Mouse (Mus musculus): ENCODE measurements around the gene Gstz1. TPM values are rescaled to one million over a fixed set of nuclear protein-coding genes. Genes with fewer than 3 reads are reported as not detected.

Gstz1 gene
- polyA plus RNA-seq (2014; fragmentation: Nextera tagmentation; extraction: Ambion mirVana), result 39.3 and 42.7 TPM in 2 replicates

- Histone ChIP-seq H3K4me2 (ENCODE audit: low read length) (peak within 1 kb of the TSS; percentile 67), H3K36me3 (ENCODE audit: control insufficient read depth, insufficient read depth, low read length) (no peaks in the 10 kb centered on the region), H3K4me3 (ENCODE audit: control insufficient read depth in 1 of 2, insufficient read depth in 1 of 2, low read depth in 1 of 2, low read length in 2 of 2) (peak within 1 kb of the TSS; percentile 64 to 97), H3K4me1 (ENCODE audit: control insufficient read depth in 2 of 2, insufficient read depth in 2 of 2, low read length in 2 of 2) (peaks cover 0 to 10% of the 10 kb centered on the region in 2 experiments; a peak in 3 of 4 replicates), H3K9me3 (ENCODE audit: control insufficient read depth, low read length) (peaks cover 7% of the 10 kb centered on the region; the same call in 1 of the 2 replicates), H3K27me3 (ENCODE audit: control insufficient read depth, insufficient read depth, low read length) (no peaks in the 10 kb centered on the region), H3K9ac (ENCODE audit: low read length) (peak within 1 kb of the TSS; percentile 86), H3K27ac (replicated peaks in 1 of 2; ENCODE audit: control insufficient read depth in 1 of 2, insufficient read depth in 1 of 2, low read depth in 2 of 2, low read length in 2 of 2) (peak within 1 kb of the TSS; percentile 88 to 95)
- WGBS, result under 1% methylated on average over 27 of the region's 27 CpGs
- ATAC-seq (ENCODE audit: insufficient number of reproducible peaks, insufficient read depth, low FRiP score, low read depth), result peak; percentile 74
Measured at GRCm38 (mm10) chr12:87146966-87147365, at the start of gene Gstz1. Gene Gstz1, plus strand, starts transcription at chr12:87147165.

- Histone ChIP-seq H3K4me2 (ENCODE audit: low read length) (no peak overlapping the region), H3K27me3 (ENCODE audit: control insufficient read depth, insufficient read depth, low read length) (peaks cover 34% of the 10 kb centered on the region), H3K9ac (ENCODE audit: low read length) (no peak overlapping the region), H3K27ac (replicated peaks in 1 of 2; ENCODE audit: control insufficient read depth in 1 of 2, insufficient read depth in 1 of 2, low read depth in 2 of 2, low read length in 2 of 2) (no peak overlapping the region), H3K4me3 (ENCODE audit: control insufficient read depth in 1 of 2, insufficient read depth in 1 of 2, low read depth in 1 of 2, low read length in 2 of 2) (no peak overlapping the region), H3K4me1 (ENCODE audit: control insufficient read depth in 2 of 2, insufficient read depth in 2 of 2, low read length in 2 of 2) (0 out of 4 replicates have a peak, but pooled peaks cover 0 to 5% of the 10 kb centered on the region in 2 experiments), H3K36me3 (ENCODE audit: control insufficient read depth, insufficient read depth, low read length) (no peaks in the 10 kb centered on the region), H3K9me3 (ENCODE audit: control insufficient read depth, low read length) (no peaks in the 10 kb centered on the region)
- WGBS, result 75% methylated on average over 4 of the region's 4 CpGs
- ATAC-seq (ENCODE audit: insufficient number of reproducible peaks, insufficient read depth, low FRiP score, low read depth), result no peak
Measured at GRCm38 (mm10) chr12:87100331-87100730, 46.6 kb upstream of the Gstz1 start.

DNA sequence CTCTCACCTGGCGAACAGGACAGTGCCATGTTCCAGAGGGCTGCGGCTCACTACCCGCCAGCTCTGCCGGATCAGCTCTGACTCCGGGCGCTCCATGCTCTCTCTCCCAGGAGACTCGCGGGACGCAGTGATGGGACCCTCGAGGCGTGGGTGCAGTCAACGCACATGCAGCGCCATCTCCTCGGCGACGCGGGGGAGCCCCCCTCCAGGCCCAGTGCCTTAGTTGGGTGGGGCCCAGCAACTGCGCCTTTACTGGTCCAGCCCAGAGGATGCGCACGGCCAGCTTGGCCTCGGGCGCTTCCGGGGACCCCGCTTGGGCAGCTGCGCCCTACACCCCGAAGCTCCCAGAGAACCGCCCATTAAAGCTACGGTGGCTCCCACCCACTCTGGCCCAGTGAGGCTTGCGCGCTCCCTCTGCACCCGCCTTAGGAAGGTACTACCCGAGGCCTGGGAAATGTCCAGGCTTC, 44.8 kb upstream of the Gstz1 start, which contains the start of gene Ngb:
Ngb (minus strand) TSS at position 375 of the 467 bp plus-strand sequence.
- 4% methylated on average over 32 of the region's 32 CpGs for WGBS
- no peak for ATAC-seq (ENCODE audit: insufficient number of reproducible peaks, insufficient read depth, low FRiP score, low read depth)
- Histone ChIP-seq H3K4me2 (ENCODE audit: low read length) (peak within 1 kb of the TSS; percentile 62), H3K36me3 (ENCODE audit: control insufficient read depth, insufficient read depth, low read length) (no peaks in the 10 kb centered on the region), H3K27ac (replicated peaks in 1 of 2; ENCODE audit: control insufficient read depth in 1 of 2, insufficient read depth in 1 of 2, low read depth in 2 of 2, low read length in 2 of 2) (no peak within 1 kb of the TSS), H3K9ac (ENCODE audit: low read length) (peak within 1 kb of the TSS; percentile 34; the same call in 1 of the 2 replicates), H3K27me3 (ENCODE audit: control insufficient read depth, insufficient read depth, low read length) (peaks cover 34% of the 10 kb centered on the region), H3K4me1 (ENCODE audit: control insufficient read depth in 2 of 2, insufficient read depth in 2 of 2, low read length in 2 of 2) (0 out of 4 replicates have a peak, but pooled peaks cover 0 to 5% of the 10 kb centered on the region in 2 experiments), H3K9me3 (ENCODE audit: control insufficient read depth, low read length) (no peaks in the 10 kb centered on the region), H3K4me3 (ENCODE audit: control insufficient read depth in 1 of 2, insufficient read depth in 1 of 2, low read depth in 1 of 2, low read length in 2 of 2) (peak within 1 kb of the TSS; percentile 23 to 29; a peak in 3 of 4 replicates)

DNA sequence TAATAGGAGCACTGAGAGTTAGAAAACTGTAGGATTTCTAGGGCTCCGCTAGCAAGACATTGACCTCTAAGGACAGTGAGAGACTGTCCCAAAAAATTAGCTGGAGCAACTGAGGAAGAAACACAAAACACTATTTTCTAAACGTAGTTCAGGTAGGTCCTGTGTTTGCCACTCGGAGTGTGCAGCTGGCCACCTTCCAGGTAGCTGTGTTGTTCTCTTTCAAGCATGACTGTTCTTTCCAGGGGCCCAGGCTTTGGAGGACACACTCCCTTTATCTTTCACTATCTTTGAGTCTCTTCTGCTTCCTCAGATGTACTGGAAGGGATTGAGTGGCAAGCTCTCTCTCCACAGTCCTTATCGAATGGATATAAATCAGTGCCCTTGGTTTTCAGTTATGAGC, 43.5 kb upstream of the Gstz1 start:
- WGBS, result 83% methylated on average over 4 of the region's 4 CpGs

GRCm38 (mm10) chr12:87104796-87105195, 42.2 kb upstream of the Gstz1 start:
- H3K9ac ChIP-seq (ENCODE audit: low read length), result no peak overlapping the region
- H3K27me3 ChIP-seq (ENCODE audit: control insufficient read depth, insufficient read depth, low read length), result peaks cover 32% of the 10 kb centered on the region
- H3K4me1 ChIP-seq (ENCODE audit: control insufficient read depth in 2 of 2, insufficient read depth in 2 of 2, low read length in 2 of 2), result 0 out of 4 replicates have a peak, but pooled peaks cover 0 to 5% of the 10 kb centered on the region in 2 experiments
- no peak for ATAC-seq (ENCODE audit: insufficient number of reproducible peaks, insufficient read depth, low FRiP score, low read depth)
- no peak overlapping the region for H3K27ac ChIP-seq (replicated peaks in 1 of 2; ENCODE audit: control insufficient read depth in 1 of 2, insufficient read depth in 1 of 2, low read depth in 2 of 2, low read length in 2 of 2)
- WGBS, result 87% methylated on average over 4 of the region's 4 CpGs
- H3K36me3 ChIP-seq (ENCODE audit: control insufficient read depth, insufficient read depth, low read length), result peaks cover 19% of the 10 kb centered on the region
- no peaks in the 10 kb centered on the region for H3K9me3 ChIP-seq (ENCODE audit: control insufficient read depth, low read length)
- H3K4me2 ChIP-seq (ENCODE audit: low read length), result no peak overlapping the region
- no peak overlapping the region for H3K4me3 ChIP-seq (ENCODE audit: control insufficient read depth in 1 of 2, insufficient read depth in 1 of 2, low read depth in 1 of 2, low read length in 2 of 2)

More for the DNA sequence above, 43.5 kb upstream of the Gstz1 start:
- Histone ChIP-seq H3K4me3 (ENCODE audit: control insufficient read depth in 1 of 2, insufficient read depth in 1 of 2, low read depth in 1 of 2, low read length in 2 of 2) (no peak overlapping the region), H3K9ac (ENCODE audit: low read length) (no peak overlapping the region), H3K27ac (replicated peaks in 1 of 2; ENCODE audit: control insufficient read depth in 1 of 2, insufficient read depth in 1 of 2, low read depth in 2 of 2, low read length in 2 of 2) (no peak overlapping the region), H3K27me3 (ENCODE audit: control insufficient read depth, insufficient read depth, low read length) (peaks cover 34% of the 10 kb centered on the region), H3K4me1 (ENCODE audit: control insufficient read depth in 2 of 2, insufficient read depth in 2 of 2, low read length in 2 of 2) (0 out of 4 replicates have a peak, but pooled peaks cover 0 to 5% of the 10 kb centered on the region in 2 experiments), H3K4me2 (ENCODE audit: low read length) (no peak overlapping the region), H3K9me3 (ENCODE audit: control insufficient read depth, low read length) (no peaks in the 10 kb centered on the region), H3K36me3 (ENCODE audit: control insufficient read depth, insufficient read depth, low read length) (peaks cover 6% of the 10 kb centered on the region)
- no peak for ATAC-seq (ENCODE audit: insufficient number of reproducible peaks, insufficient read depth, low FRiP score, low read depth)

GRCm38 (mm10) chr12:87107357-87107977, 39.5 kb upstream of the Gstz1 start:
- Histone ChIP-seq H3K27me3 (ENCODE audit: control insufficient read depth, insufficient read depth, low read length) (peaks cover 7% of the 10 kb centered on the region), H3K9me3 (ENCODE audit: control insufficient read depth, low read length) (no peaks in the 10 kb centered on the region), H3K27ac (replicated peaks in 1 of 2; ENCODE audit: control insufficient read depth in 1 of 2, insufficient read depth in 1 of 2, low read depth in 2 of 2, low read length in 2 of 2) (no peak overlapping the region), H3K4me1 (ENCODE audit: control insufficient read depth in 2 of 2, insufficient read depth in 2 of 2, low read length in 2 of 2) (0 out of 4 replicates have a peak, but pooled peaks cover 0 to 1% of the 10 kb centered on the region in 2 experiments), H3K9ac (ENCODE audit: low read length) (no peak overlapping the region), H3K36me3 (ENCODE audit: control insufficient read depth, insufficient read depth, low read length) (peaks cover 39% of the 10 kb centered on the region), H3K4me2 (ENCODE audit: low read length) (no peak overlapping the region), H3K4me3 (ENCODE audit: control insufficient read depth in 1 of 2, insufficient read depth in 1 of 2, low read depth in 1 of 2, low read length in 2 of 2) (no peak overlapping the region)
- ATAC-seq (ENCODE audit: insufficient number of reproducible peaks, insufficient read depth, low FRiP score, low read depth), result no peak
- WGBS, result 59% methylated on average over 3 of the region's 3 CpGs

- no peaks in the 10 kb centered on the region for H3K9me3 ChIP-seq (ENCODE audit: control insufficient read depth, low read length)
- H3K27ac ChIP-seq (replicated peaks in 1 of 2; ENCODE audit: control insufficient read depth in 1 of 2, insufficient read depth in 1 of 2, low read depth in 2 of 2, low read length in 2 of 2), result no peak overlapping the region
- no peak overlapping the region for H3K4me2 ChIP-seq (ENCODE audit: low read length)
- no peaks in the 10 kb centered on the region for H3K27me3 ChIP-seq (ENCODE audit: control insufficient read depth, insufficient read depth, low read length)
- H3K36me3 ChIP-seq (ENCODE audit: control insufficient read depth, insufficient read depth, low read length), result peaks cover 76% of the 10 kb centered on the region
- WGBS, result 72% methylated on average over 4 of the region's 4 CpGs
- no peak for ATAC-seq (ENCODE audit: insufficient number of reproducible peaks, insufficient read depth, low FRiP score, low read depth)
- no peak overlapping the region for H3K9ac ChIP-seq (ENCODE audit: low read length)
- H3K4me1 ChIP-seq (ENCODE audit: control insufficient read depth in 2 of 2, insufficient read depth in 2 of 2, low read length in 2 of 2), result no peaks in the 10 kb centered on the region
- no peak overlapping the region for H3K4me3 ChIP-seq (ENCODE audit: control insufficient read depth in 1 of 2, insufficient read depth in 1 of 2, low read depth in 1 of 2, low read length in 2 of 2)
Measured at GRCm38 (mm10) chr12:87121918-87122589, 24.9 kb upstream of the Gstz1 start.
